Mouse (Mus musculus): ENCODE results near the gene Slc30a7. TPM values are rescaled to one million over a fixed set of nuclear protein-coding genes. Genes with fewer than 3 reads are reported as not detected.
A peak's percentile ranks its signal among the peaks of the same experiment; 100 is the strongest.
"Not testable (repeated sequence)": the region's sequence is repeated elsewhere in the genome, so short reads cannot be mapped to it uniquely, and the experiment has no call there.

Gene Slc30a7
- total and polyA plus RNA-seq, 2 experiments from 2014 or later: 12.6 to 21.8 TPM

DNA sequence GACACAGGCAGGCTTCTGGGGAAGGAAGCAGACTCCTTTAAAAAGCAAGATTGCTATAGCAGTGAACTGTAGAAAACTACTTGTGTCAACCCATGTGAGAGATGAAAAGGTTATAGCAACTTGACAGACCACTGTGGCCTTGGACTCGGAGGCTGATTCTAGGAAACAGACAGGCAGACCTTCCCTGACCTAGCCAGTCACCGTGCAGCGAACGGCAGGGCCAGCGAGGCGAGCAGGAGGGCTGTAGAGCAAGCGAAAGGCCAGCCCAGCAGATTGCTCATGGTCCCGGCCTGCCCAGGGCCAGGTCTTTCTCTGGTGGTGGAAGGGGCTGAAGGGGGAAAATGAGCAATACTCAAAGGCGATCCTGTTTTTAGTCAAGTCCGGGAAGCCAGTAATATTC, 69.4 kb downstream of the Slc30a7 start:
- H3K36me3 ChIP-seq (ENCODE audit: insufficient read depth, low read length): 0 out of 2 replicates have a peak, but pooled peaks cover 2% of the 10 kb centered on the region
- no peak overlapping the region for H3K27ac ChIP-seq
- H3K9me3 ChIP-seq (ENCODE audit: low read length): no peaks in the 10 kb centered on the region
- H3K4me1 ChIP-seq (ENCODE audit: insufficient read depth, low read length): no peaks in the 10 kb centered on the region
- WGBS: 89% methylated on average over 10 of the region's 10 CpGs
- no peak overlapping the region for H3K4me3 ChIP-seq (ENCODE audit: low read length)
- no peaks in the 10 kb centered on the region for H3K27me3 ChIP-seq (ENCODE audit: insufficient read depth, low read length)
- TF ChIP-seq CTCF (IDR thresholded peaks at IDR 0.05; ENCODE audit: low read depth): no peak
- ATAC-seq (no peak), DNase-seq (ENCODE audit: low spot score) (no peak)
- H3K9ac ChIP-seq (replicated peaks; ENCODE audit: low read length): no peak overlapping the region
- no peak overlapping the region for H3K4me2 ChIP-seq (ENCODE audit: low read depth, low read length)

DNA sequence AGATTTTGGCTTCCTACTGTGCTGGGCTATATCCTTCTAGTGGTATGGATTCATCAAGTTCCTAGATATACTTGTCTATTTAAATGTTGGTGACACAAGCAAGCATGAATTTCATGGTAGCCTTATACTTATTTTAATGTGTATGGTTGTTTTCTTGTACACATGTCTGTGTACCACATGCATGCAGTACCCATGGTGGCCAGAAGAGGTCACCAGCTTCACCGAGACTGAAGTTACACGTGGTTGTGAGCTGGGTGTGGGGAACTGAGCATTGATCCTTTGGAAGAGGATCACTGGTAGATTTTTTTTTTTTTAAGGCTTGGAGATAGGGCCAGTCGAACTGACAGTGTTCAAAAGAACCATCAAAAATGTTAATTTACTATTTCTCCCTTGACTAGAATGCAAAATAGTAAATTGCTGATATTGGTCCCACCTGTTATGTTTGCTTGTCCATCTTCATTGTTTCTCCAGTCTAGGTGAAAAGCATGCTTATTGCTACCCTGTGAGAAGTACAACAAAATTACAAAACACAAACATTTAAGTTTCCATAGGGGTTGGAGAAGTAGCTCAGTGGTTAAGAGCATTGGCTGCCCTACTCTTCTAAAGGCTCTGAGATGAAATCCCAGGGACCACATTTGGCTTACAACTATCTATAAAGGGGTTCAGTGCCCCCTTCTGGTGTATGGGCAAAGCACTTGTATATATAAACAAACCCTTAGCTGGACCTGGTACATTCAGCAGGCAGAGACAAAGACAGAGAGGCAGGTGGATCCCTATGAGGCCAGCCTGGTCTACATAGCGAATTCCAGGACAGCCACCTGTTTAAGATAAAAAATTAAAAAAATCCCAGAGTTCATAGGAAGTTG, 70.2 kb downstream of the Slc30a7 start:
- Histone ChIP-seq H3K36me3 (ENCODE audit: insufficient read depth, low read length) (no peaks in the 10 kb centered on the region), H3K9ac (replicated peaks; ENCODE audit: low read length) (no peak overlapping the region), H3K4me3 (ENCODE audit: low read length) (no peak overlapping the region), H3K4me2 (ENCODE audit: low read depth, low read length) (no peak overlapping the region), H3K27ac (no peak overlapping the region), H3K9me3 (ENCODE audit: low read length) (no peaks in the 10 kb centered on the region), H3K27me3 (ENCODE audit: insufficient read depth, low read length) (no peaks in the 10 kb centered on the region), H3K4me1 (ENCODE audit: insufficient read depth, low read length) (no peaks in the 10 kb centered on the region)
- peak; percentile 74 for TF ChIP-seq CTCF (IDR thresholded peaks at IDR 0.05; ENCODE audit: low read depth)
- 62% methylated on average over 4 of the region's 4 CpGs for WGBS
- no peak; the same call in 1 of the 2 replicates for ATAC-seq
- peak; percentile 50 for DNase-seq (ENCODE audit: low spot score)

DNA sequence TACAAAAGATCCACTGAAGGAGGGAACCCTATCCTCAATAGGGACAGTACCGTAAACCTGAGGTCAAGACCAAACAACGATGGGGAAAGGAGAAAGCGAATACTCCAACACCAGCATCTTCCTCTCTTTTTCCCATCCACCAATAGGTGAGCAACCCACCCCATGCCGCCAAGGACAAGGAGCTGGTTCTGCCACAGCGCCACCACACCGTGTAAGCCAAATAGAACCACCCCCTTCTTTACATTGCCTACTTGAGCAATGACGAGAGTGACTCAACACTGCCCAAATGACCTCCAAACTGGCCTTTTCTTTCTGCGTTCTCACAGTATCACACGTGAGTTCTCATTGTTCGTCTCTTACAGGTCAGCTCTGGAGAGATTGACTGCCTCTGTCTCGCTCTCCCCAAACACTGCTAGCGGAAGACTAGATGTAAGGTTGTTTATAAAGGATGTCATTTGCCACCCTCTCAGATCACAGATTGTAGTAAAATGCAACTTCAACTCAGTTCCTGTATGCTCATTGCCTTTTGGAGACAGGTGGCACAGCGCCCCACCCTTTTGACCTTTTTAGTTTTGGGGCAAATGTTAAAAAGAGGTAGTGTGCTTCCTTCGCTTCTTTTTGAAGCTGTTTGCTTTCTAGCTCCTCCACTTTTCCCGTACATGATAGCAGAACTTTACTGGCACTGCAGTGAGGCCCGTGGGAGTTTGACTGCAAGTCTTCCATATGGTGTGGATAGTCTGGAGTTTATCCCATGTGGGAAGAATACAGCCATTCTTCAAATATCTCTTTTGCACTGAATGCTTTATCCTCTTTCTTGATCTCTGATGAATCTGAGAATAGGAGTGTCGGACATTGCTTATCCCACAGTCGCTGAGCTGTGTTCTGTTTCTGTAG, 73.7 kb downstream of the Slc30a7 start:
- 89% methylated on average over 18 of the region's 18 CpGs for WGBS
- H3K9me3 ChIP-seq (ENCODE audit: low read length): no peaks in the 10 kb centered on the region
- ATAC-seq: no peak

DNA sequence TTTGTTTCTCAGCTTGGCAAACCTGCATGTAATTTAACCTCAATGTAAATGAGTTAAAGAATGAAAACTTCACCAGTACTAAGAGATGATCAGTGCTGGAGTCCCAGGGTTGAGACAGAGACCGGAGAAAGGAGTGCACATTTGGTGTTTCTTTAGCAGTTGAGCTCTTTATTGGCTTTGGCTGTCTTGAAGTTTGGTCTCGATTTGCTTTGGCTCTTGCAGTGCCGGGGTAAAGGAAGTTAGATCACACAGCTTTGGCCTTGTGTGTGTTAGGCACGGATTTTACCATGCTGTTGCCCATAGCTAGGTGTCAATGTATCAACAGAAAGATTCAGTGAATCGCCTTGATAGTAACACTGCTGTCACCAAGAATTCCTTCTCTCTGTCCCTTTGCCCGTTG, 75.5 kb downstream of the Slc30a7 start:
- Histone ChIP-seq H3K4me1 (ENCODE audit: insufficient read depth, low read length) (no peaks in the 10 kb centered on the region), H3K36me3 (ENCODE audit: insufficient read depth, low read length) (no peaks in the 10 kb centered on the region)
- 93% methylated on average over 6 of the region's 6 CpGs for WGBS

More for the DNA sequence above, 73.7 kb downstream of the Slc30a7 start:
- H3K9ac ChIP-seq (replicated peaks; ENCODE audit: low read length): no peak overlapping the region
- H3K4me3 ChIP-seq (ENCODE audit: low read length): no peak overlapping the region
- H3K36me3 ChIP-seq (ENCODE audit: insufficient read depth, low read length): no peaks in the 10 kb centered on the region
- no peak for TF ChIP-seq CTCF (IDR thresholded peaks at IDR 0.05; ENCODE audit: low read depth)
- no peak overlapping the region for H3K4me2 ChIP-seq (ENCODE audit: low read depth, low read length)
- DNase-seq (ENCODE audit: low spot score): no peak
- no peaks in the 10 kb centered on the region for H3K4me1 ChIP-seq (ENCODE audit: insufficient read depth, low read length)
- no peak overlapping the region for H3K27ac ChIP-seq
- no peaks in the 10 kb centered on the region for H3K27me3 ChIP-seq (ENCODE audit: insufficient read depth, low read length)

DNA sequence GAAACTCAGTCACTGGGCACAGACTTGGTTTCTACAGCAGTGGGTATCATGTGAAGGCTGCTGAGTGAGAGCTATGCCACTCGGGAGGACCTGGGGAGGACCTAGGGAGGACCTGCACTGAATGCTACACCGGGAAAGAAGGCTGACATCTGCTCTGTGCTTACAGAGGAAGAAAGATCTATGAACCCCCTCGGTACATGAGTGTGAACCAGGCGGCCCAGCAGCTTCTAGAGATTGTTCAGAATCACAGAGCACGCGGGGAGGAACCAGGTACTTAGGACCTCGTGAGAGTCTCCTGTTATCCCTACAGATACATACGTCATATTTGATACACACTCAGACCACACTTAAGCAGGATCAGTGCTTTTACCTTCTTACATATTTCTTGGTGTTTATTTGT, 80.7 kb downstream of the Slc30a7 start:
- H3K4me1 ChIP-seq (ENCODE audit: insufficient read depth, low read length): no peaks in the 10 kb centered on the region
- no peak for ATAC-seq
- no peak overlapping the region for H3K4me3 ChIP-seq (ENCODE audit: low read length)
- 0 out of 2 replicates have a peak, but pooled peaks cover 4% of the 10 kb centered on the region for H3K36me3 ChIP-seq (ENCODE audit: insufficient read depth, low read length)
- no peak for TF ChIP-seq CTCF (IDR thresholded peaks at IDR 0.05; ENCODE audit: low read depth)
- no peak for DNase-seq (ENCODE audit: low spot score)
- no peak overlapping the region for H3K27ac ChIP-seq
- no peak overlapping the region for H3K4me2 ChIP-seq (ENCODE audit: low read depth, low read length)
- no peak overlapping the region for H3K9ac ChIP-seq (replicated peaks; ENCODE audit: low read length)
- WGBS: 90% methylated on average over 8 of the region's 8 CpGs
- H3K9me3 ChIP-seq (ENCODE audit: low read length): no peaks in the 10 kb centered on the region
- no peaks in the 10 kb centered on the region for H3K27me3 ChIP-seq (ENCODE audit: insufficient read depth, low read length)

More for the DNA sequence above, 75.5 kb downstream of the Slc30a7 start:
- H3K27me3 ChIP-seq (ENCODE audit: insufficient read depth, low read length): no peaks in the 10 kb centered on the region
- no peak for ATAC-seq
- H3K9ac ChIP-seq (replicated peaks; ENCODE audit: low read length): no peak overlapping the region
- DNase-seq (ENCODE audit: low spot score): no peak
- no peaks in the 10 kb centered on the region for H3K9me3 ChIP-seq (ENCODE audit: low read length)
- no peak overlapping the region for H3K27ac ChIP-seq
- no peak overlapping the region for H3K4me3 ChIP-seq (ENCODE audit: low read length)
- TF ChIP-seq CTCF (IDR thresholded peaks at IDR 0.05; ENCODE audit: low read depth): no peak
- H3K4me2 ChIP-seq (ENCODE audit: low read depth, low read length): no peak overlapping the region

DNA sequence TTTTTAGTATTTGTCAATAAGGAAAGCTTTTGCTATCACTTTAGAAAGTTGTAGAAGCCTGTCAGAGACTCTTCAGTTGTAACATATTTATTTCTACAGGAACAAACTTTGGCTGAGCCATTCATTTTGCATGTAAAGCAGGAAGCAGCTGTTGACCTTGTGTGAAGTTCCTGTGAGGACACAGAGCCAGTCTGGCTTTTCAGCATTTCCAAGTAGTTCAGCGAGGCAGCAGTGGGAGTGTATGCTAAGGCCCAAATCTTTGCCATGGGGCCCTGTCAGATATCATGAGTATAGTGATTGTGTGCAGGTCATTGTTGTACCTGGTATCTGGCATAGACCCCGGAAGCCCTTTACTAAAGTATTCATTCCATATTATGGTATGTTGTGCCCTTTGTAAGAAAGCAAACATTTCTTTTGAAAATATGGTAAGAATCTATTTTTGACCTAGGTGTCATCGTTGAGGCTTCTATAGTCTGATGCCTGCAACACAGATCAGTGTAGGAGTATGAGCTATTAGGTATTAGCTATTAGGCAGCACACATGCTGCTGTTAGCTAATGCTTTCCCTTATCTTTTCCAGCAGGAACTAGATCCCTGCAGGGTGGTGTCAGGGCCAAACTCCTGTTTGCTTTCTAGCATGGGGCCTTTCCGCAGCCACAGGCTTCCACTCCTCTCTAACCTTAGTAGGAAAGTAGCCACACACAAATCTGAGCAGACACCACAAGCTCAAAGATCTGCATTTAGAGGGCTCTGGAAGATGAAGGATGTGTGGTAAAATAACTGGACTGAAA, 82.6 kb downstream of the Slc30a7 start:
- Histone ChIP-seq H3K4me2 (ENCODE audit: low read depth, low read length) (no peak overlapping the region), H3K27me3 (ENCODE audit: insufficient read depth, low read length) (no peaks in the 10 kb centered on the region), H3K9me3 (ENCODE audit: low read length) (no peaks in the 10 kb centered on the region), H3K9ac (replicated peaks; ENCODE audit: low read length) (no peak overlapping the region), H3K36me3 (ENCODE audit: insufficient read depth, low read length) (0 out of 2 replicates have a peak, but pooled peaks cover 4% of the 10 kb centered on the region), H3K27ac (no peak overlapping the region), H3K4me1 (ENCODE audit: insufficient read depth, low read length) (no peaks in the 10 kb centered on the region), H3K4me3 (ENCODE audit: low read length) (no peak overlapping the region)
- TF ChIP-seq CTCF (IDR thresholded peaks at IDR 0.05; ENCODE audit: low read depth): no peak
- ATAC-seq (no peak), DNase-seq (ENCODE audit: low spot score) (no peak)
- WGBS: 87% methylated on average over 4 of the region's 4 CpGs

DNA sequence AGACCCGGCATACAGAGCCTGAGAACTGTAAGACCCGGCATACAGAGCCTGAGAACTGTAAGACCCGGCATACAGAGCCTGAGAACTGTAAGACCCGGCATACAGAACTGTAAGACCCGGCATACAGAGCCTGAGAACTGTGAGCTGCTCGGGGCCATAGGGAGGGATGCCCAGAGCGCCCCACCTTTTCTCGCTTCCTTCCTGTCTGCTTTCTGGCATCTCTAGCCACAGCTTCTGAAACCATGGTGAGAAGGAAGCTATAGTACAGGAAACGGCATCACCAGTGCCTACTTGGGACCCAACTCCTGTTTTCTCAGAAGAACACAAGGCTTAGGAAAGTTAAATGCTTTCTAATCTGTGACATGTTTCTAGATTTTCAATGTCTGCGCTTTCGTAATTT, 99.8 kb downstream of the Slc30a7 start:
- WGBS: 98% methylated on average over 9 of the region's 11 CpGs
- H3K9me3 ChIP-seq (ENCODE audit: low read length); H3K9ac ChIP-seq (replicated peaks; ENCODE audit: low read length); H3K27ac ChIP-seq; ATAC-seq; H3K27me3 ChIP-seq (ENCODE audit: insufficient read depth, low read length); DNase-seq (ENCODE audit: low spot score); H3K36me3 ChIP-seq (ENCODE audit: insufficient read depth, low read length); H3K4me2 ChIP-seq (ENCODE audit: low read depth, low read length); H3K4me1 ChIP-seq (ENCODE audit: insufficient read depth, low read length); H3K4me3 ChIP-seq (ENCODE audit: low read length): not testable (repeated sequence)
